Mouse (Mus musculus): ENCODE results near the gene Gm14435.
"Not testable (repeated sequence)": the region's sequence is repeated elsewhere in the genome, so short reads cannot be mapped to it uniquely, and the experiment has no call there.

DNA sequence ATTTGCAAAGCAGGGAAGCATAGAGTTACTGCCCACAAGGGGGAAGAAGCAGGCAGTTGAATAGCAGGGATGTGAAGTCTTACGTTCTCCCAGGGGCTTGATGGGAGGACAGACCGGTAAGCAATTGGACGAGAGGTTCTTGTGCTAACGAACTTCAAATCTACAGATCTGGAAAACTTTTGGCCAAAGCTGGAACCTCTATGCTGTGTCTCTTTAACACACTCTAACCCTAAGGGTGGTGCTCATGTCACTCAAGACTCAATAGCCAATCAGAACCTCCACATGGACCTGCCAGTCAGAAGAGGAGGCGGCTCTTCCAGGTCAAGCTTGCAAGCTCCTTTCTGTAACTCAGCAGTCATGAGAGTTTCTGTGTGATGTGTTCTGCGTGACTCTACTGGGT, at the start of gene Gm14435:
- TF ChIP-seq POLR2A (IDR thresholded peaks at IDR 0.05; ENCODE audit: borderline replicate concordance, insufficient read depth, low read length); CTCF (IDR thresholded peaks at IDR 0.05; ENCODE audit: borderline replicate concordance, insufficient read depth, low read depth, low read length): not testable (repeated sequence)

All from cerebellum, adult 2 months (tissue).